Mouse (Mus musculus) forebrain, embryonic 13.5 days (tissue): Measurements from ENCODE around the gene Tcf23. TPM values are rescaled to one million over a fixed set of nuclear protein-coding genes. Genes with fewer than 3 reads are reported as not detected.

Experiments used
- ATAC-seq: fragments of 200-750 bp; cut with Nextera tagmentation; 2 replicates; pipeline ENCODE4 v1.8.0; 2017
- H3K27ac ChIP-seq: fragments of 300-500 bp; sonication (generic); 2 replicates; pipeline ENCODE4 v1.5.1; 2015; ENCODE audit warnings: inconsistent platforms, mild to moderate bottlenecking, moderate library complexity
- H3K27me3 ChIP-seq: fragments of 300-500 bp; sonication (generic); 2 replicates; pipeline ENCODE4 v1.6.1; 2015; ENCODE audit warnings: mild to moderate bottlenecking, inconsistent platforms
- H3K36me3 ChIP-seq: fragments of 300-500 bp; sonication (generic); 2 replicates; pipeline ENCODE4 v1.6.1; 2015; ENCODE audit warnings: mild to moderate bottlenecking, inconsistent platforms; ENCODE audit not compliant: poor library complexity, severe bottlenecking
- H3K4me1 ChIP-seq: fragments of 300-500 bp; sonication (generic); 2 replicates; pipeline ENCODE4 v1.6.1; 2015; ENCODE audit warnings: inconsistent platforms
- H3K4me2 ChIP-seq: fragments of 300-500 bp; sonication (generic); 2 replicates; pipeline ENCODE4 v1.6.1; 2015; ENCODE audit warnings: inconsistent platforms, mild to moderate bottlenecking, moderate library complexity
- H3K4me3 ChIP-seq: fragments of 300-500 bp; sonication (generic); 2 replicates; pipeline ENCODE4 v1.5.1; 2015; ENCODE audit warnings: mild to moderate bottlenecking, inconsistent platforms
- H3K9ac ChIP-seq: fragments of 300-500 bp; sonication (generic); 2 replicates; pipeline ENCODE4 v1.6.1; 2015; ENCODE audit warnings: mild to moderate bottlenecking, inconsistent platforms
- H3K9me3 ChIP-seq: fragments of 300-500 bp; sonication (generic); replicated peaks from 2 replicates; pipeline ENCODE4 v1.6.1; 2016; ENCODE audit warnings: inconsistent platforms
- WGBS: fragments of 180-500 bp; shearing (Covaris S2); methylation state at CpG from one replicate; pipeline ENCODE4 v1.1.7; 2015; 5-methylcytosine and 5-hydroxymethylcytosine counted together
- polyA plus RNA-seq: library from polyadenylated mRNA; unstranded; fragments of >200 nt; fragmentation: Nextera tagmentation; extraction: Ambion mirVana; gene quantifications from 2 replicates; pipeline ENCODE4 v1.2.1, GENCODE M21; 2015

Tcf23 gene
- polyA plus RNA-seq, 1 experiment from 2014 or later = not detected

GRCm38 (mm10) chr5:30930121-30930520, 38.3 kb upstream of the Tcf23 start:
- no peaks in the 10 kb centered on the region for H3K27me3 ChIP-seq
- H3K9me3 ChIP-seq = no peaks in the 10 kb centered on the region
- 51% methylated on average over 4 of the region's 4 CpGs for WGBS
- no peak overlapping the region for H3K27ac ChIP-seq
- H3K4me2 ChIP-seq = no peak overlapping the region
- H3K9ac ChIP-seq = 0 out of 2 replicates have a peak overlapping the region, but pooled peaks have one; percentile 16
- peak; percentile 29; the same call in 1 of the 2 replicates for ATAC-seq
- H3K4me3 ChIP-seq = no peak overlapping the region
- H3K4me1 ChIP-seq = 0 out of 2 replicates have a peak, but pooled peaks cover 3% of the 10 kb centered on the region
- no peaks in the 10 kb centered on the region for H3K36me3 ChIP-seq

- no peaks in the 10 kb centered on the region for H3K27me3 ChIP-seq
- 80% methylated on average over 6 of the region's 6 CpGs for WGBS
- no peaks in the 10 kb centered on the region for H3K9me3 ChIP-seq
- peak overlapping the region; percentile 16; the same call in 1 of the 2 replicates for H3K9ac ChIP-seq
- H3K36me3 ChIP-seq = no peaks in the 10 kb centered on the region
- no peak overlapping the region for H3K4me2 ChIP-seq
- no peak for ATAC-seq
- 0 out of 2 replicates have a peak, but pooled peaks cover 3% of the 10 kb centered on the region for H3K4me1 ChIP-seq
- no peak overlapping the region for H3K27ac ChIP-seq
- H3K4me3 ChIP-seq = no peak overlapping the region
Observed at GRCm38 (mm10) chr5:30930846-30931245, 37.6 kb upstream of the Tcf23 start.

GRCm38 (mm10) chr5:30931378-30931777, 37.1 kb upstream of the Tcf23 start:
- Histone ChIP-seq H3K27ac (no peak overlapping the region), H3K36me3 (no peaks in the 10 kb centered on the region), H3K9ac (no peak overlapping the region), H3K4me3 (no peak overlapping the region), H3K27me3 (no peaks in the 10 kb centered on the region), H3K4me1 (0 out of 2 replicates have a peak, but pooled peaks cover 3% of the 10 kb centered on the region), H3K9me3 (no peaks in the 10 kb centered on the region), H3K4me2 (no peak overlapping the region)
- WGBS = 89% methylated on average over 4 of the region's 4 CpGs
- ATAC-seq = no peak

- Histone ChIP-seq H3K4me1 (0 out of 2 replicates have a peak, but pooled peaks cover 3% of the 10 kb centered on the region), H3K9me3 (no peaks in the 10 kb centered on the region), H3K27ac (no peak overlapping the region), H3K9ac (no peak overlapping the region), H3K27me3 (no peaks in the 10 kb centered on the region), H3K36me3 (no peaks in the 10 kb centered on the region), H3K4me3 (no peak overlapping the region), H3K4me2 (no peak overlapping the region)
- 75% methylated on average over 5 of the region's 5 CpGs for WGBS
- ATAC-seq = no peak
Observed at GRCm38 (mm10) chr5:30933705-30934104, 34.8 kb upstream of the Tcf23 start.

GRCm38 (mm10) chr5:30934725-30935461, 33.6 kb upstream of the Tcf23 start:
- Histone ChIP-seq H3K4me1 (0 out of 2 replicates have a peak, but pooled peaks cover 3% of the 10 kb centered on the region), H3K9ac (no peak overlapping the region), H3K27ac (no peak overlapping the region), H3K27me3 (no peaks in the 10 kb centered on the region), H3K4me3 (no peak overlapping the region), H3K36me3 (no peaks in the 10 kb centered on the region), H3K4me2 (no peak overlapping the region), H3K9me3 (no peaks in the 10 kb centered on the region)
- ATAC-seq = no peak
- 90% methylated on average over 5 of the region's 5 CpGs for WGBS

GRCm38 (mm10) chr5:30943004-30943403, 25.5 kb upstream of the Tcf23 start:
- Histone ChIP-seq H3K9ac (no peak overlapping the region), H3K27ac (no peak overlapping the region), H3K4me1 (peaks cover 5% of the 10 kb centered on the region; the same call in 1 of the 2 replicates), H3K4me2 (no peak overlapping the region), H3K36me3 (no peaks in the 10 kb centered on the region), H3K4me3 (no peak overlapping the region), H3K27me3 (no peaks in the 10 kb centered on the region; the same call in 1 of the 2 replicates), H3K9me3 (no peaks in the 10 kb centered on the region)
- 87% methylated on average over 2 of the region's 2 CpGs for WGBS
- no peak for ATAC-seq

- Histone ChIP-seq H3K27ac (no peak overlapping the region), H3K9me3 (no peaks in the 10 kb centered on the region), H3K36me3 (no peaks in the 10 kb centered on the region), H3K4me2 (no peak overlapping the region), H3K4me3 (no peak overlapping the region; the same call in 1 of the 2 replicates), H3K27me3 (no peaks in the 10 kb centered on the region; the same call in none of the 2 replicates), H3K9ac (no peak overlapping the region), H3K4me1 (peaks cover 10% of the 10 kb centered on the region)
- no peak for ATAC-seq
- 85% methylated on average over 6 of the region's 6 CpGs for WGBS
Observed at GRCm38 (mm10) chr5:30944344-30944743, 24.1 kb upstream of the Tcf23 start.

GRCm38 (mm10) chr5:30944956-30945781, 23.3 kb upstream of the Tcf23 start, which contains the start of gene Cgref1:
Cgref1 (minus strand) TSS chr5:30945591.
- 5% methylated on average over 43 of the region's 44 CpGs for WGBS
- Histone ChIP-seq H3K4me3 (peak within 1 kb of the TSS; percentile 51), H3K4me1 (peaks cover 18% of the 10 kb centered on the region), H3K27me3 (no peaks in the 10 kb centered on the region; the same call in none of the 2 replicates), H3K4me2 (peak within 1 kb of the TSS; percentile 82), H3K9me3 (no peaks in the 10 kb centered on the region), H3K27ac (no peak within 1 kb of the TSS), H3K9ac (peak within 1 kb of the TSS; percentile 74), H3K36me3 (no peaks in the 10 kb centered on the region)
- peak; percentile 46 for ATAC-seq

- Histone ChIP-seq H3K27me3 (no peaks in the 10 kb centered on the region; the same call in none of the 2 replicates), H3K27ac (no peak overlapping the region), H3K9ac (no peak overlapping the region), H3K4me1 (peaks cover 23% of the 10 kb centered on the region), H3K9me3 (no peaks in the 10 kb centered on the region), H3K36me3 (peaks cover 23% of the 10 kb centered on the region), H3K4me3 (no peak overlapping the region), H3K4me2 (peak overlapping the region; percentile 88; the same call in 1 of the 2 replicates)
- no peak for ATAC-seq
- WGBS = 71% methylated on average over 5 of the region's 5 CpGs
Observed at GRCm38 (mm10) chr5:30948620-30949019, 19.8 kb upstream of the Tcf23 start.

- Histone ChIP-seq H3K9ac (peak overlapping the region; percentile 71), H3K4me3 (peak overlapping the region; percentile 59), H3K4me2 (peak overlapping the region; percentile 88), H3K4me1 (peaks cover 22% of the 10 kb centered on the region), H3K36me3 (peaks cover 34% of the 10 kb centered on the region), H3K9me3 (no peaks in the 10 kb centered on the region), H3K27me3 (no peaks in the 10 kb centered on the region; the same call in none of the 2 replicates), H3K27ac (peak overlapping the region; percentile 51)
- WGBS = under 1% methylated on average over 31 of the region's 31 CpGs
- peak; percentile 87 for ATAC-seq
Observed at GRCm38 (mm10) chr5:30949654-30950326, 18.7 kb upstream of the Tcf23 start.

GRCm38 (mm10) chr5:30950451-30950850, 18.0 kb upstream of the Tcf23 start:
- H3K27ac ChIP-seq = peak overlapping the region; percentile 51; the same call in 1 of the 2 replicates
- no peak; the same call in 1 of the 2 replicates for ATAC-seq
- WGBS = 70% methylated on average over 4 of the region's 4 CpGs

More at GRCm38 (mm10) chr5:30950451-30950850, 18.0 kb upstream of the Tcf23 start:
- peaks cover 41% of the 10 kb centered on the region for H3K36me3 ChIP-seq
- peak overlapping the region; percentile 71 for H3K9ac ChIP-seq
- peak overlapping the region; percentile 88 for H3K4me2 ChIP-seq
- no peaks in the 10 kb centered on the region; the same call in none of the 2 replicates for H3K27me3 ChIP-seq
- H3K4me1 ChIP-seq = peaks cover 18% of the 10 kb centered on the region
- H3K9me3 ChIP-seq = no peaks in the 10 kb centered on the region
- H3K4me3 ChIP-seq = peak overlapping the region; percentile 59
